Mouse (Mus musculus): ENCODE results near the gene Inka2. TPM values are rescaled to one million over a fixed set of nuclear protein-coding genes. Genes with fewer than 3 reads are reported as not detected.
A peak's percentile ranks its signal among the peaks of the same experiment; 100 is the strongest.

Inka2 gene
- total and polyA plus RNA-seq, 3 experiments: 1.9 to 4.6 (median 3.0) TPM

DNA sequence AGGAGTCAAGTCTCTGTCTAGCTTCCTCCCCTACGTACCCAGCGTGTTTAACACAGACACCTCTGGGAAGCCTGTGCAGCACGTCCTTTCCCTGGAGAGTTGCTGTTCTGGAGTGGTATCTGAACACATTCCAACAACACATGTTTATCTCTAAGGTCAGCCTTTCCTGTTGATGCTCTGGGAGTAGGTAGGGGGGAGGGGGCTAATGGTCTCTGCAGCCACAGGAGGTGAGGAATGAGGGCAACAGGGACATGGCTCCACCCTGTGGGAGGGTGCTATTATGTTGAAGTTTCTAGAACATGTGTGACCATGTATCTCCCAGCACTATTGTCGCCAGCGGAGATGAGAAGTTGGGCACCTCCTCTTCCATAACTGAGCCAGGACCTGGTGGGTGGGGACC lies 3.0 kb upstream of the Inka2 start:
- TF ChIP-seq TAL1 (conservative IDR thresholded peaks at IDR 0.05; ENCODE audit: low read depth, low read length) (peak; percentile 55), GATA2 (IDR thresholded peaks at IDR 0.05; ENCODE audit: borderline replicate concordance, low read depth, low read length) (no peak)
- peaks cover 98% of the 10 kb centered on the region for H3K4me1 ChIP-seq (ENCODE audit: insufficient read depth, low read depth, low read length)
- peak; percentile 35 for DNase-seq (ENCODE audit: low spot score)
- H3K27me3 ChIP-seq (ENCODE audit: insufficient read depth, low read length): no peaks in the 10 kb centered on the region; the same call in 1 of the 2 replicates
- peak; percentile 40 for ATAC-seq (ENCODE audit: extremely low read depth, insufficient number of reproducible peaks, low FRiP score, poor library complexity, severe bottlenecking)
- H3K4me3 ChIP-seq (ENCODE audit: low read depth, low read length): peak overlapping the region; percentile 50; the same call in 1 of the 2 replicates
- H3K36me3 ChIP-seq (replicated peaks): peaks cover 5% of the 10 kb centered on the region
- H3K9me3 ChIP-seq (replicated peaks): no peaks in the 10 kb centered on the region

DNA sequence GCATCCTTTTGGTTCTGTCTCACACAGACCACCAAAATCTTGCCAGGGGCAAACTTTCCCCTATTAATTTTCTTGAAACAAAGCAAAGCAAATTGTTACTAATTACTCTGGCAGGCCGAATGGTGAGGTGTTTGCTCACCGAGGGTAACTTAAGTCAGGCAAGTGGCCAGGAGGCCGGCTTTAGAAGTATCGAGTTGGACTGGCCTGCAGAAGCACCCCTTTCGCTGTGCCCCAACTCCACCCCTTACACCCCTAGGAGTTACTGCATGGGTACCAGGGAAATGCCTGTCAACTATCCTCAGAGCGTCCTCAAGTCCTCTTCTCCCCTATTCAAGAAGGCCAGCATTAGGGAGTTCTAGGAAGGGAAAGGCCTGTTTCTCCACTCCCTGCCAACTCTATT lies 828 bp upstream of the Inka2 start:
- ATAC-seq (ENCODE audit: extremely low read depth, insufficient number of reproducible peaks, low FRiP score, poor library complexity, severe bottlenecking) (no peak), DNase-seq (ENCODE audit: low spot score) (no peak)
- no peaks in the 10 kb centered on the region for H3K9me3 ChIP-seq (replicated peaks)
- H3K4me3 ChIP-seq (ENCODE audit: low read depth, low read length): no peak overlapping the region
- peaks cover 20% of the 10 kb centered on the region for H3K36me3 ChIP-seq (replicated peaks)
- no peak for TF ChIP-seq CTCF (IDR thresholded peaks at IDR 0.05; ENCODE audit: low read depth, low read length)
- no peak for TF ChIP-seq POLR2AphosphoS5 (IDR thresholded peaks at IDR 0.05; ENCODE audit: insufficient replicate concordance, low read depth, low read length)
- no peak for TF ChIP-seq GATA2 (IDR thresholded peaks at IDR 0.05; ENCODE audit: borderline replicate concordance, low read depth, low read length)
- no peak for TF ChIP-seq TAL1 (conservative IDR thresholded peaks at IDR 0.05; ENCODE audit: low read depth, low read length)
- no peak for TF ChIP-seq GATA1 (IDR thresholded peaks at IDR 0.05; ENCODE audit: borderline replicate concordance, low read length)
- peaks cover 91% of the 10 kb centered on the region for H3K4me1 ChIP-seq (ENCODE audit: insufficient read depth, low read depth, low read length)
- no peaks in the 10 kb centered on the region; the same call in 1 of the 2 replicates for H3K27me3 ChIP-seq (ENCODE audit: insufficient read depth, low read length)

DNA sequence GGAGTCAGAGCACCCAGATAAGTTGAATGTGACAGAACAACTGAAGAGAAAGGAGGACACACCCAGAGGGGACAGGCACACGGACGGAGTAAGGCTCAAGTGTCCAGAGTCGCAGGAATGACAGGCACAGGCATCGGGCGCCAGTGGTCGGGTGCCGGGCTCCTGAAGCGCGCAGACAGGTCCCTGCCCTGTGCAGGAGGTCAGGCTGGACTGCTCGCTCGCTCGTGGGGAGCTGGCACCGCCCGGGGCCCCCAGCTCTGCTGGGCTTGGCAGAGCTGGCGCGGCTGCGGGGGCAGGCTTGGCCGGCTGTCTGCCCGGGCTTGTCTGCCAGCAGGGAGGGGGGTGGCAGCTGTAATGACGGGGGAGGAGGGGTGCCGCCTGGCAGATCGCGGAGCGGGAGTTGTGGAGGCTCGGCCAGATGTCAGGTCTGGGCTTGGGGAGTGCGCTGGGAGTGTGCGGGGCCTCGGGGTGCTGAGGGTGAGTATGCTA lies 706 bp downstream of the Inka2 start:
- ATAC-seq (ENCODE audit: extremely low read depth, insufficient number of reproducible peaks, low FRiP score, poor library complexity, severe bottlenecking) (no peak), DNase-seq (ENCODE audit: low spot score) (peak; percentile 66)
- Histone ChIP-seq H3K27me3 (ENCODE audit: insufficient read depth, low read length) (no peaks in the 10 kb centered on the region; the same call in 1 of the 2 replicates), H3K9me3 (replicated peaks) (no peaks in the 10 kb centered on the region), H3K4me1 (ENCODE audit: insufficient read depth, low read depth, low read length) (peaks cover 83% of the 10 kb centered on the region), H3K36me3 (replicated peaks) (peaks cover 30% of the 10 kb centered on the region), H3K4me3 (ENCODE audit: low read depth, low read length) (peak overlapping the region; percentile 80)
- TF ChIP-seq GATA1 (IDR thresholded peaks at IDR 0.05; ENCODE audit: borderline replicate concordance, low read length): no peak
- TF ChIP-seq TAL1 (conservative IDR thresholded peaks at IDR 0.05; ENCODE audit: low read depth, low read length): no peak
- no peak for TF ChIP-seq CTCF (IDR thresholded peaks at IDR 0.05; ENCODE audit: low read depth, low read length)
- TF ChIP-seq GATA2 (IDR thresholded peaks at IDR 0.05; ENCODE audit: borderline replicate concordance, low read depth, low read length): no peak
- TF ChIP-seq POLR2AphosphoS5 (IDR thresholded peaks at IDR 0.05; ENCODE audit: insufficient replicate concordance, low read depth, low read length): no peak

DNA sequence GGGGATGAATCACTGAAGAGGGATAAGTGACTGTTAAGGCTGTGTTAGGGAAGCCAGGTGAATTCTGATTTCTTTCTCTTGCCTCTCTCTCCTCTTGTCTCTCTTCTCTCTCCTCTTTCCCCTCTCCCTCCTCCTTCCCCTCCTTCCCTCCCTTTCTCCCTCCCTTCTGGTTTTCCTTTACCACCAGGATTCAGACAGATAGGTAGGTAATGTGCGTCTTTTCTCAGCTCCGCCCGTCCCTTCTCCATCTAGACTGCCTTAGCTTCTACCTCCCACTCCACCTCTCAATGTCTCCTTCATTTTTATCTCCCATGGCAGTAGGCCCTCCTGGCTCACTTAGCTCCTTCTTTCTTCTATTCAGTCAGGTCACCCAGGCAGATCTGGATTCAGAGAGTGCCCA lies 1.2 kb downstream of the Inka2 start:
- TF ChIP-seq GATA2 (IDR thresholded peaks at IDR 0.05; ENCODE audit: borderline replicate concordance, low read depth, low read length): no peak
- peaks cover 78% of the 10 kb centered on the region for H3K4me1 ChIP-seq (ENCODE audit: insufficient read depth, low read depth, low read length)
- H3K9me3 ChIP-seq (replicated peaks): no peaks in the 10 kb centered on the region
- no peaks in the 10 kb centered on the region; the same call in 1 of the 2 replicates for H3K27me3 ChIP-seq (ENCODE audit: insufficient read depth, low read length)
- no peak for ATAC-seq (ENCODE audit: extremely low read depth, insufficient number of reproducible peaks, low FRiP score, poor library complexity, severe bottlenecking)
- peak overlapping the region; percentile 80 for H3K4me3 ChIP-seq (ENCODE audit: low read depth, low read length)
- DNase-seq (ENCODE audit: low spot score): no peak
- peaks cover 35% of the 10 kb centered on the region for H3K36me3 ChIP-seq (replicated peaks)

DNA sequence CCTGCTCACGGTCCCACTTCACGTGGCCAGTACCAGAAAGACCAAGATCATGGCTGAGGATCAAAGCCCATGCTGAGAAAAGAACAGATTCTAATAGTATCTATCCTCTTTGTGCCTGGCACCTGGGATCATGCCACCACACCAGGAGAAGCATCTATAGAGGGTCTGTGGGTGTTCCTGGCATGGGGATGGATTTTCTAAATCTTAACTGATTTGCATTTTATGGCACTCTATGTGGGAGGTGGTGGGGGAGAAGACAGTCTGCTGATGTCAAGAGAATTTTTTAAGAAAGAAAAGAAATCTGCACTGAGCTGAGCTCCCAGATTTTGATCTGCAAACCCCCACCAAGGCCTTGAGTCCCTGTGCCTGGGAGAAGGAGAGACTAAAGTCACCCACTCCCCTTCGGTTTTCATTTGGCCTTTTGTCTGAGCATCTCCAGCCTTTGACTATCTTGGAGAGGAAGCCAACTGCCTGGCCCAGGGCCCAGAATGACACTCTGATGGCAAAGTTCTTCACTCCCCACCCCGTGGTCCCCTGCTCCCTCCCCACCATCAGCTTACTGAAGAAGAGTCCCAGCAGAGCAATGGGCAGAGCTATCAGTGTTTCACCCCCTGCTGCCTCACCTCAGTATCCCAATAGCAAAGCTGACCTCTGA lies 2.1 kb downstream of the Inka2 start:
- H3K9me3 ChIP-seq (replicated peaks): no peaks in the 10 kb centered on the region
- peaks cover 69% of the 10 kb centered on the region for H3K4me1 ChIP-seq (ENCODE audit: insufficient read depth, low read depth, low read length)
- no peak for DNase-seq (ENCODE audit: low spot score)
- no peak for ATAC-seq (ENCODE audit: extremely low read depth, insufficient number of reproducible peaks, low FRiP score, poor library complexity, severe bottlenecking)
- H3K36me3 ChIP-seq (replicated peaks): peaks cover 44% of the 10 kb centered on the region
- H3K27me3 ChIP-seq (ENCODE audit: insufficient read depth, low read length): no peaks in the 10 kb centered on the region; the same call in 1 of the 2 replicates
- H3K4me3 ChIP-seq (ENCODE audit: low read depth, low read length): no peak overlapping the region; the same call in 1 of the 2 replicates
- no peak for TF ChIP-seq GATA1 (IDR thresholded peaks at IDR 0.05; ENCODE audit: borderline replicate concordance, low read length)
- no peak for TF ChIP-seq POLR2AphosphoS5 (IDR thresholded peaks at IDR 0.05; ENCODE audit: insufficient replicate concordance, low read depth, low read length)
- TF ChIP-seq GATA2 (IDR thresholded peaks at IDR 0.05; ENCODE audit: borderline replicate concordance, low read depth, low read length): no peak
- no peak for TF ChIP-seq TAL1 (conservative IDR thresholded peaks at IDR 0.05; ENCODE audit: low read depth, low read length)
- no peak for TF ChIP-seq CTCF (IDR thresholded peaks at IDR 0.05; ENCODE audit: low read depth, low read length)

DNA sequence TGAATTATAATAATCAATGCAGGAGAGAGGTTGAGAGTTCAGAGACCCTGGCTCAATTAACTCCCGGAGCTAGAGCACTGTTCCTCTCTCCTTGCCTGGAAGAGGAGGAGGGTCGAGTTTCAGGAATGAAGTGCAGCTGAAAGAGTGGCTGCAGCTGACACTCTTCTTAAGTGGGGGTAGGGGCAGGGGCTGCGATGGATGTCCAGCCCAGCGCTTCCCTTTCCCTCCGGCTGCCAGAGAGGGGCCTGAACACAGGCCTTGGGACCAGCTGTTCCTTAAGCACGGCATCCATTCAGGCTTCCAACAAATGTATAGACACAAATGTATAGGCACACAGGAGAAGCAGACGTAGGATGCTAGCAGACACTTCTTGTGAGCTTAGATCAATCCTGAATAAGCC lies 3.2 kb downstream of the Inka2 start:
- no peak overlapping the region for H3K4me3 ChIP-seq (ENCODE audit: low read depth, low read length)
- H3K36me3 ChIP-seq (replicated peaks): peaks cover 54% of the 10 kb centered on the region
- no peak for DNase-seq (ENCODE audit: low spot score)

More for the DNA sequence above, 3.2 kb downstream of the Inka2 start:
- Histone ChIP-seq H3K9me3 (replicated peaks) (no peaks in the 10 kb centered on the region), H3K4me1 (ENCODE audit: insufficient read depth, low read depth, low read length) (peaks cover 58% of the 10 kb centered on the region), H3K27me3 (ENCODE audit: insufficient read depth, low read length) (no peaks in the 10 kb centered on the region; the same call in 1 of the 2 replicates)
- no peak for ATAC-seq (ENCODE audit: extremely low read depth, insufficient number of reproducible peaks, low FRiP score, poor library complexity, severe bottlenecking)
- TF ChIP-seq POLR2AphosphoS5 (IDR thresholded peaks at IDR 0.05; ENCODE audit: insufficient replicate concordance, low read depth, low read length): no peak
- TF ChIP-seq GATA2 (IDR thresholded peaks at IDR 0.05; ENCODE audit: borderline replicate concordance, low read depth, low read length): no peak
- no peak for TF ChIP-seq TAL1 (conservative IDR thresholded peaks at IDR 0.05; ENCODE audit: low read depth, low read length)
- no peak for TF ChIP-seq CTCF (IDR thresholded peaks at IDR 0.05; ENCODE audit: low read depth, low read length)
- TF ChIP-seq GATA1 (IDR thresholded peaks at IDR 0.05; ENCODE audit: borderline replicate concordance, low read length): no peak

Measured in G1E (cell line).